8 mouse cellular contexts compared by ENCODE assay signal in the genomic region with DNA sequence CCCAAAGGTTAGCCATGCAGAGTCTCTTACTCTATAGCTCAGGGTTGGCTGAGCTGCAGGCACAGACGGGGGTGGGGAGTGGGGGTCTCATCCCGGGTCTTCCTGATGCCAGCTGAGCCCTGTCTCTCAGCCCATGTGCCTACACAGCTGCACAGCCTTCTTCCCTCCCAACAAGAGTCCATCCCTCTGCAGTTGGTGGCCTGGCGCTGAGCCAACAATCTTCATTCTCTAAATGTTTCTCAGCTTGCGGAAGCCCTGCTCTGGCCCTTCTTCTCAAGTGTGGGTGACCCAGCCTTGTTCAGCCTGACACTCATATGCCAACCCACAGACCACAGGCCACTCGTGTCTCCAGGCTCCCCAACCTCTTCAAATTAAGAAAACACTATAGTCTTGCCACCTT.
DNase-seq lines count a peak whose midpoint lies in the region; ATAC-seq and TF ChIP-seq lines count a peak whose summit lies in the region.

No protein-coding gene starts in this region.

- no peaks in the 10 kb centered on the region for H3K4me1 ChIP-seq in midbrain, postnatal 0 days (ENCODE audit: insufficient read depth, low read length)
- peaks cover 13% of the 10 kb centered on the region for H3K4me1 ChIP-seq in midbrain, embryonic 15.5 days
- peaks cover 52% of the 10 kb centered on the region for H3K4me1 ChIP-seq in forebrain, embryonic 15.5 days
- H3K4me1 ChIP-seq in hindbrain, embryonic 13.5 days (replicated peaks), result peaks cover 54% of the 10 kb centered on the region
- no peaks in the 10 kb centered on the region; the same call in 1 of the 2 replicates for H3K4me1 ChIP-seq in lung, adult 2 months (ENCODE audit: control insufficient read depth, insufficient read depth, low read length)

- no peaks in the 10 kb centered on the region for H3K9me3 ChIP-seq in midbrain, postnatal 0 days (ENCODE audit: low read length)
- no peaks in the 10 kb centered on the region for H3K9me3 ChIP-seq in midbrain, embryonic 15.5 days
- H3K9me3 ChIP-seq in forebrain, embryonic 15.5 days, result no peaks in the 10 kb centered on the region
- H3K9me3 ChIP-seq in hindbrain, embryonic 13.5 days, result no peaks in the 10 kb centered on the region

- DNase-seq in midbrain, postnatal 0 days (ENCODE audit: low spot score), result peak; percentile 60
- DNase-seq in lung, adult 2 months, result peak; percentile 54
- DNase-seq in thymus, adult 18-20 months, result no peak
- DNase-seq in layer of hippocampus, adult 11-12 months (ENCODE audit: low spot score), result no peak

- H3K27me3 ChIP-seq in midbrain, postnatal 0 days (ENCODE audit: insufficient read depth, low read length), result no peaks in the 10 kb centered on the region
- H3K27me3 ChIP-seq in midbrain, embryonic 15.5 days (replicated peaks), result no peaks in the 10 kb centered on the region
- no peaks in the 10 kb centered on the region for H3K27me3 ChIP-seq in forebrain, embryonic 15.5 days
- H3K27me3 ChIP-seq in hindbrain, embryonic 13.5 days, result no peaks in the 10 kb centered on the region

- no peaks in the 10 kb centered on the region for H3K36me3 ChIP-seq in midbrain, postnatal 0 days (ENCODE audit: insufficient read depth, low read length)
- H3K36me3 ChIP-seq in midbrain, embryonic 15.5 days (replicated peaks), result no peaks in the 10 kb centered on the region
- H3K36me3 ChIP-seq in forebrain, embryonic 15.5 days, result no peaks in the 10 kb centered on the region
- H3K36me3 ChIP-seq in hindbrain, embryonic 13.5 days, result no peaks in the 10 kb centered on the region

- 0 out of 2 replicates have a peak, but pooled peaks have one; percentile 11 for TF ChIP-seq CTCF in midbrain, postnatal 0 days (IDR thresholded peaks at IDR 0.05)
- TF ChIP-seq CTCF in lung, adult 2 months (IDR thresholded peaks at IDR 0.05; ENCODE audit: insufficient read depth, low read length), result no peak

- 62% methylated on average over 5 of the region's 5 CpGs for WGBS in midbrain, postnatal 0 days
- WGBS in midbrain, embryonic 15.5 days, result 53% methylated on average over 5 of the region's 5 CpGs
- WGBS in forebrain, embryonic 15.5 days, result 49% methylated on average over 5 of the region's 5 CpGs
- 54% methylated on average over 5 of the region's 5 CpGs for WGBS in hindbrain, embryonic 13.5 days
- WGBS in lung, adult 2 months, result 36% methylated on average over 5 of the region's 5 CpGs

- no peak for TF ChIP-seq POLR2A in lung, adult 2 months (IDR thresholded peaks at IDR 0.05; ENCODE audit: borderline replicate concordance, extremely low read depth, low read depth, low read length)

- H3K4me3 ChIP-seq in midbrain, postnatal 0 days (ENCODE audit: low read depth, low read length), result no peak overlapping the region
- H3K4me3 ChIP-seq in midbrain, embryonic 15.5 days, result no peak overlapping the region
- no peak overlapping the region for H3K4me3 ChIP-seq in forebrain, embryonic 15.5 days
- no peak overlapping the region for H3K4me3 ChIP-seq in hindbrain, embryonic 13.5 days
- no peak overlapping the region for H3K4me3 ChIP-seq in lung, adult 2 months (replicated peaks; ENCODE audit: extremely low read depth, low read depth, low read length)

- peak; percentile 18; the same call in 1 of the 2 replicates for ATAC-seq in midbrain, postnatal 0 days (ENCODE audit: low FRiP score)
- ATAC-seq in midbrain, embryonic 15.5 days (replicated peaks), result no peak
- peak; percentile 72 for ATAC-seq in forebrain, embryonic 15.5 days (replicated peaks)
- ATAC-seq in hindbrain, embryonic 13.5 days (ENCODE audit: low FRiP score), result peak; percentile 55; the same call in 1 of the 2 replicates
- ATAC-seq in activated CD4-positive, CD25-positive, alpha-beta regulatory T cell, adult 4 months, result no peak

- H3K9ac ChIP-seq in midbrain, postnatal 0 days (replicated peaks; ENCODE audit: low read length, poor library complexity, severe bottlenecking), result no peak overlapping the region
- no peak overlapping the region for H3K9ac ChIP-seq in midbrain, embryonic 15.5 days
- H3K9ac ChIP-seq in forebrain, embryonic 15.5 days (replicated peaks), result no peak overlapping the region
- H3K9ac ChIP-seq in hindbrain, embryonic 13.5 days, result no peak overlapping the region

- no peak overlapping the region for H3K4me2 ChIP-seq in midbrain, postnatal 0 days (ENCODE audit: low read depth, low read length, poor library complexity, severe bottlenecking)
- no peak overlapping the region for H3K4me2 ChIP-seq in midbrain, embryonic 15.5 days
- H3K4me2 ChIP-seq in forebrain, embryonic 15.5 days (replicated peaks), result no peak overlapping the region
- H3K4me2 ChIP-seq in hindbrain, embryonic 13.5 days, result no peak overlapping the region

- H3K27ac ChIP-seq in midbrain, postnatal 0 days (ENCODE audit: low read depth, low read length), result no peak overlapping the region
- no peak overlapping the region for H3K27ac ChIP-seq in midbrain, embryonic 15.5 days
- peak overlapping the region; percentile 49 for H3K27ac ChIP-seq in forebrain, embryonic 15.5 days (replicated peaks)
- H3K27ac ChIP-seq in hindbrain, embryonic 13.5 days, result no peak overlapping the region

Comparison
In these comparisons a context has a peak if more than half of its experiments do, and no peak if none do; other contexts are left out.
1. ATAC-seq: peak in midbrain, postnatal 0 days (single experiment), forebrain, embryonic 15.5 days (single experiment) and hindbrain, embryonic 13.5 days (single experiment); none in midbrain, embryonic 15.5 days (single experiment) and activated CD4-positive, CD25-positive, alpha-beta regulatory T cell, adult 4 months (single experiment).
2. DNase-seq: peak in midbrain, postnatal 0 days (single experiment) and lung, adult 2 months (single experiment); none in thymus, adult 18-20 months (0 of 2) and layer of hippocampus, adult 11-12 months (single experiment).